Mouse (Mus musculus) embryonic facial prominence, embryonic 11.5 days (tissue): ENCODE results near the gene Fam19a3. TPM values are rescaled to one million over a fixed set of nuclear protein-coding genes. Genes with fewer than 3 reads are reported as not detected.

ENCODE experiments used
- ATAC-seq: fragments of 200-750 bp; cut with Nextera tagmentation; replicated peaks from 2 replicates; pipeline ENCODE4 v1.8.0; 2017; ENCODE audit warnings: low read depth; ENCODE audit not compliant: insufficient number of reproducible peaks, low FRiP score, low TSS enrichment
- DNase-seq: peaks from one replicate; pipeline ENCODE4 v3.0.0-alpha.2; 2015; ENCODE audit warnings: low spot score
- H3K27ac ChIP-seq: fragments of 300-500 bp; sonication (generic); replicated peaks from 2 replicates; pipeline ENCODE4 v1.5.1; 2014; ENCODE audit warnings: mild to moderate bottlenecking, low read depth, low read length, control low read depth
- H3K27me3 ChIP-seq: fragments of 300-500 bp; sonication (generic); 2 replicates; pipeline ENCODE4 v1.6.1; 2014; ENCODE audit warnings: mild to moderate bottlenecking, low read length, moderate library complexity, mixed read lengths; ENCODE audit not compliant: control insufficient read depth, insufficient read depth
- H3K36me3 ChIP-seq: fragments of 300-500 bp; sonication (generic); replicated peaks from 2 replicates; pipeline ENCODE4 v1.6.1; 2014; ENCODE audit warnings: low read depth, mild to moderate bottlenecking, low read length, moderate library complexity, mixed read lengths; ENCODE audit not compliant: control insufficient read depth, insufficient read depth
- H3K4me1 ChIP-seq: fragments of 300-500 bp; sonication (generic); 2 replicates; pipeline ENCODE4 v1.6.1; 2014; ENCODE audit warnings: low read length, mixed read lengths; ENCODE audit not compliant: control insufficient read depth, insufficient read depth
- H3K4me2 ChIP-seq: fragments of 300-500 bp; sonication (generic); 2 replicates; pipeline ENCODE4 v1.6.1; 2014; ENCODE audit warnings: low read depth, mild to moderate bottlenecking, control low read depth, low read length, moderate library complexity
- H3K4me3 ChIP-seq: fragments of 300-500 bp; sonication (generic); 2 replicates; pipeline ENCODE4 v1.5.1; 2014; ENCODE audit warnings: low read depth, low read length, control low read depth
- H3K9ac ChIP-seq: fragments of 300-500 bp; sonication (generic); replicated peaks from 2 replicates; pipeline ENCODE4 v1.6.1; 2014; ENCODE audit warnings: mild to moderate bottlenecking, control low read depth, low read length
- H3K9me3 ChIP-seq: fragments of 300-500 bp; sonication (generic); replicated peaks from 2 replicates; pipeline ENCODE4 v1.6.1; 2016; ENCODE audit warnings: mild to moderate bottlenecking, low read length, inconsistent platforms, mixed read lengths; ENCODE audit not compliant: control insufficient read depth
- WGBS: fragments of 180-500 bp; shearing (Covaris S2); extraction: QIAGEN DNeasy Blood & Tissue Kit; methylation state at CpG from one replicate; pipeline ENCODE4 v1.1.7; 2014; 5-methylcytosine and 5-hydroxymethylcytosine counted together
- polyA plus RNA-seq: library from polyadenylated mRNA; unstranded; fragments of >200 nt; fragmentation: Nextera tagmentation; extraction: Ambion mirVana; gene quantifications from 2 replicates; pipeline ENCODE4 v1.2.1, GENCODE M21; 2014

Fam19a3 gene
- polyA plus RNA-seq, 1 experiment from 2014 or later: not detected

GRCm38 (mm10) chr3:104790401-104790937, 8.8 kb upstream of the Fam19a3 start:
- WGBS: 13% methylated on average over 6 of the region's 6 CpGs
- Histone ChIP-seq H3K4me3 (peak overlapping the region; percentile 61), H3K27ac (peak overlapping the region; percentile 72), H3K4me1 (peaks cover 14% of the 10 kb centered on the region), H3K9ac (peak overlapping the region; percentile 76), H3K36me3 (no peaks in the 10 kb centered on the region; the same call in 1 of the 2 replicates), H3K27me3 (no peaks in the 10 kb centered on the region; the same call in 1 of the 2 replicates), H3K9me3 (no peaks in the 10 kb centered on the region), H3K4me2 (peak overlapping the region; percentile 65)
- peak; percentile 42 for ATAC-seq
- DNase-seq: peak; percentile 73

- H3K27me3 ChIP-seq: no peaks in the 10 kb centered on the region; the same call in 1 of the 2 replicates
- H3K4me3 ChIP-seq: peak overlapping the region; percentile 61
- peak overlapping the region; percentile 65 for H3K4me2 ChIP-seq
- H3K9me3 ChIP-seq: no peaks in the 10 kb centered on the region
- H3K36me3 ChIP-seq: no peaks in the 10 kb centered on the region; the same call in 1 of the 2 replicates
- ATAC-seq (no peak), DNase-seq (no peak)
- 24% methylated on average over 13 of the region's 13 CpGs for WGBS
- H3K4me1 ChIP-seq: peaks cover 14% of the 10 kb centered on the region
- peak overlapping the region; percentile 76 for H3K9ac ChIP-seq
- H3K27ac ChIP-seq: peak overlapping the region; percentile 72
These were observed 8.2 kb upstream of the Fam19a3 start for GRCm38 (mm10) chr3:104789822-104790221.

GRCm38 (mm10) chr3:104789312-104789605, 7.6 kb upstream of the Fam19a3 start:
- ATAC-seq: peak; percentile 5
- Histone ChIP-seq H3K4me3 (peak overlapping the region; percentile 61), H3K27ac (peak overlapping the region; percentile 56; the same call in 1 of the 2 replicates), H3K4me1 (peaks cover 12% of the 10 kb centered on the region), H3K36me3 (no peaks in the 10 kb centered on the region; the same call in 1 of the 2 replicates), H3K4me2 (peak overlapping the region; percentile 65), H3K9me3 (no peaks in the 10 kb centered on the region), H3K27me3 (no peaks in the 10 kb centered on the region; the same call in 1 of the 2 replicates), H3K9ac (peak overlapping the region; percentile 76)
- DNase-seq: peak; percentile 52
- 0% methylated on average over 10 of the region's 10 CpGs for WGBS

- peak overlapping the region; percentile 61 for H3K4me3 ChIP-seq
These were observed 7.1 kb upstream of the Fam19a3 start for GRCm38 (mm10) chr3:104788561-104789311.

GRCm38 (mm10) chr3:104788075-104788474, 6.4 kb upstream of the Fam19a3 start, which contains the start of gene Rhoc:
Rhoc (plus strand) TSS chr3:104788375.
- peaks cover 9% of the 10 kb centered on the region for H3K27me3 ChIP-seq
- H3K9me3 ChIP-seq: no peaks in the 10 kb centered on the region
- no peak for ATAC-seq
- H3K9ac ChIP-seq: peak within 1 kb of the TSS; percentile 76
- H3K4me2 ChIP-seq: peak within 1 kb of the TSS; percentile 65
- peak within 1 kb of the TSS; percentile 56; the same call in 1 of the 2 replicates for H3K27ac ChIP-seq
- H3K36me3 ChIP-seq: no peaks in the 10 kb centered on the region; the same call in 1 of the 2 replicates
- peaks cover 8% of the 10 kb centered on the region for H3K4me1 ChIP-seq
- DNase-seq: no peak
- WGBS: 32% methylated on average over 3 of the region's 3 CpGs
- peak within 1 kb of the TSS; percentile 61 for H3K4me3 ChIP-seq

More at GRCm38 (mm10) chr3:104788561-104789311, 7.1 kb upstream of the Fam19a3 start:
- Histone ChIP-seq H3K4me2 (peak overlapping the region; percentile 65), H3K9me3 (no peaks in the 10 kb centered on the region), H3K9ac (peak overlapping the region; percentile 76), H3K4me1 (peaks cover 8% of the 10 kb centered on the region), H3K27ac (peak overlapping the region; percentile 56; the same call in 1 of the 2 replicates), H3K36me3 (no peaks in the 10 kb centered on the region; the same call in 1 of the 2 replicates), H3K27me3 (peaks cover 3% of the 10 kb centered on the region; the same call in 1 of the 2 replicates)
- peak; percentile 83 for DNase-seq
- ATAC-seq: peak; percentile 85
- WGBS: under 1% methylated on average over 42 of the region's 52 CpGs

- no peak overlapping the region for H3K4me3 ChIP-seq
- WGBS: 90% methylated on average over 6 of the region's 6 CpGs
- ATAC-seq (no peak), DNase-seq (no peak)
- H3K4me2 ChIP-seq: no peak overlapping the region
- H3K27ac ChIP-seq: no peak overlapping the region
- no peaks in the 10 kb centered on the region for H3K9me3 ChIP-seq
- peaks cover 7% of the 10 kb centered on the region for H3K4me1 ChIP-seq
- H3K27me3 ChIP-seq: peaks cover 37% of the 10 kb centered on the region
- H3K9ac ChIP-seq: no peak overlapping the region
- no peaks in the 10 kb centered on the region for H3K36me3 ChIP-seq
These were observed 3.6 kb upstream of the Fam19a3 start for GRCm38 (mm10) chr3:104785284-104785683.

- Histone ChIP-seq H3K9ac (no peak overlapping the region), H3K4me3 (no peak overlapping the region), H3K27ac (no peak overlapping the region), H3K9me3 (no peaks in the 10 kb centered on the region), H3K4me2 (no peak overlapping the region), H3K36me3 (no peaks in the 10 kb centered on the region), H3K4me1 (peaks cover 4% of the 10 kb centered on the region), H3K27me3 (peaks cover 41% of the 10 kb centered on the region)
- ATAC-seq (no peak), DNase-seq (no peak)
- 36% methylated on average over 14 of the region's 14 CpGs for WGBS
These were observed 2.4 kb upstream of the Fam19a3 start for GRCm38 (mm10) chr3:104783971-104784500.
